Mouse (Mus musculus) midbrain, postnatal 0 days (tissue): ENCODE measurements around the gene Eif4b. TPM values are rescaled to one million over a fixed set of nuclear protein-coding genes. Genes with fewer than 3 reads are reported as not detected.

Source experiments
- ATAC-seq: fragments of 200-750 bp; cut with Nextera tagmentation; 2 replicates; pipeline ENCODE4 v1.8.0; 2017; ENCODE audit warnings: moderate number of reproducible peaks, mild to moderate bottlenecking, moderate TSS enrichment, moderate library complexity; ENCODE audit not compliant: low FRiP score
- DNase-seq: peaks from one replicate; pipeline ENCODE4 v3.0.0-alpha.2; 2015; ENCODE audit warnings: low spot score
- H3K27ac ChIP-seq: fragments of 300-500 bp; sonication (generic); 2 replicates; pipeline ENCODE4 v1.5.1; 2014; ENCODE audit warnings: low read depth, mild to moderate bottlenecking, low read length, mixed read lengths
- H3K27me3 ChIP-seq: fragments of 300-500 bp; sonication (generic); 2 replicates; pipeline ENCODE4 v1.6.1; 2014; ENCODE audit warnings: low read length, control low read depth, mixed read lengths; ENCODE audit not compliant: insufficient read depth
- H3K36me3 ChIP-seq: fragments of 300-500 bp; sonication (generic); 2 replicates; pipeline ENCODE4 v1.6.1; 2014; ENCODE audit warnings: low read length, control low read depth, mixed read lengths; ENCODE audit not compliant: insufficient read depth
- H3K4me1 ChIP-seq: fragments of 300-500 bp; sonication (generic); 2 replicates; pipeline ENCODE4 v1.6.1; 2014; ENCODE audit warnings: mild to moderate bottlenecking, control low read depth, antibody characterized with exemption, low read length, mixed read lengths; ENCODE audit not compliant: insufficient read depth
- H3K4me2 ChIP-seq: fragments of 300-500 bp; sonication (generic); 2 replicates; pipeline ENCODE4 v1.6.1; 2014; ENCODE audit warnings: low read depth, mild to moderate bottlenecking, low read length, mixed read lengths; ENCODE audit not compliant: poor library complexity, severe bottlenecking
- H3K4me3 ChIP-seq: fragments of 300-500 bp; sonication (generic); 2 replicates; pipeline ENCODE4 v1.5.1; 2014; ENCODE audit warnings: low read depth, mild to moderate bottlenecking, low read length, moderate library complexity
- H3K9ac ChIP-seq: fragments of 300-500 bp; sonication (generic); replicated peaks from 2 replicates; pipeline ENCODE4 v1.6.1; 2014; ENCODE audit warnings: mild to moderate bottlenecking, low read length, moderate library complexity, mixed read lengths; ENCODE audit not compliant: poor library complexity, severe bottlenecking
- H3K9me3 ChIP-seq: fragments of 300-500 bp; sonication (generic); 2 replicates; pipeline ENCODE4 v1.6.1; 2016; ENCODE audit warnings: low read length, control low read depth
- CTCF ChIP-seq: IDR thresholded peaks from 2 replicates; pipeline ENCODE4 v1.5.1; 2016; ENCODE audit warnings: antibody characterized with exemption, mild to moderate bottlenecking
- WGBS: fragments of 180-500 bp; shearing (Covaris S2); extraction: QIAGEN DNeasy Blood & Tissue Kit; methylation state at CpG from one replicate; pipeline ENCODE4 v1.1.7; 2014; 5-methylcytosine and 5-hydroxymethylcytosine counted together
- polyA plus RNA-seq: library from polyadenylated mRNA; unstranded; fragments of >200 nt; fragmentation: Nextera tagmentation; extraction: Ambion mirVana; gene quantifications from 2 replicates; pipeline ENCODE4 v1.2.1, GENCODE M21; 2015
- total RNA-seq: library from RNA; depleted of rRNA; stranded (reverse); fragments of >200 nt; gene quantifications from 2 replicates; pipeline ENCODE4 v1.2.3, GENCODE M21; 2014

Eif4b gene
- total and polyA plus RNA-seq, 2 experiments from 2014 or later, result 68.2 to 161 TPM

DNA sequence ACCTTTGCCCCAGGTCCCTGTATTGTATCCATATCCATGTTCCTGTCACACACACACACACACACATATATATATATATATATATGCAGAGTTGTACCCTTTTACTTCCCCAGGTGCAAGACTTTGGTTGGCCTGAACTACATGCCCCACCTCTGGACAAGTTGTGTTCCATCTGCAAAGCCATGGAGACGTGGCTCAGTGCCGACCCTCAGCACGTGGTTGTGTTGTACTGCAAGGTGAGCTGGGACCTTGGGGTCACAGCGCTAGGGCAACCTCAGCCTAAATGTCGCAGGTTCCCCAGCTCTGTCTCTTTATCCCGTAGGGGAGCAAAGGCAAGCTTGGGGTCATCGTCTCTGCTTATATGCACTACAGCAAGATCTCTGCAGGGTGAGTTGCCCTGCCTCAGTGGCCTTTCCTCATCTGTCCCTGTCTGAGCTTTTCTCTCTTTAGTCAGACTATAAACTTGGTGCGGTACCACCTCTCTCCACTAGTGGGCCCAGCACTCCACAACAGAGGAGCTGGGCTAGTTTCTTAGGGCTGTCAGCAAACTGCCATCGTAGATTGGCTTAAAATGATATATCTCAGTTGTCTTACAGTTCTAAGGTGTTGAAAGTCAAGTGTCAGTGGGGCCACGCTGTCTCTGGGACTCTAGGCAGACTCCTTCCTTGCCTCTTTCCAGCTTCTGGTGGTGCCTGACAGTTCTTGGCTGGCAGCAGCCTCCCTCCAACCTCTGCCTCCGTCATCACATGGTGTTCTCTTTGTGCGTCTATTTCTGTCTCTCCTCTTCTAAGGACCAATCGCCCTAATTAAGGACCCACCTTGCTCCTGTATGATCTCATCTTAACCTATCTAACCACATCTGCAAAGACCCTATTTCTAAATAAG is 34.4 kb downstream of the Eif4b start:
- Histone ChIP-seq H3K27ac (no peak overlapping the region), H3K9ac (no peak overlapping the region), H3K27me3 (no peaks in the 10 kb centered on the region), H3K4me3 (peak overlapping the region; percentile 37; the same call in 1 of the 2 replicates), H3K4me1 (no peaks in the 10 kb centered on the region; the same call in 1 of the 2 replicates), H3K9me3 (no peaks in the 10 kb centered on the region), H3K4me2 (peak overlapping the region; percentile 74), H3K36me3 (no peaks in the 10 kb centered on the region)
- TF ChIP-seq CTCF, result peak; percentile 88
- ATAC-seq (no peak), DNase-seq (peak; percentile 80)
- WGBS, result 36% methylated on average over 13 of the region's 13 CpGs

GRCm38 (mm10) chr15:102108651-102109525 is 35.3 kb downstream of the Eif4b start:
- 40% methylated on average over 18 of the region's 18 CpGs for WGBS
- TF ChIP-seq CTCF, result peak; percentile 81
- Histone ChIP-seq H3K4me2 (no peak overlapping the region), H3K9ac (no peak overlapping the region), H3K9me3 (no peaks in the 10 kb centered on the region), H3K4me3 (no peak overlapping the region), H3K27ac (no peak overlapping the region), H3K4me1 (no peaks in the 10 kb centered on the region; the same call in 1 of the 2 replicates), H3K27me3 (no peaks in the 10 kb centered on the region), H3K36me3 (no peaks in the 10 kb centered on the region)
- peak; percentile 25; the same call in 1 of the 2 replicates for ATAC-seq
- DNase-seq, result peak; percentile 89

DNA sequence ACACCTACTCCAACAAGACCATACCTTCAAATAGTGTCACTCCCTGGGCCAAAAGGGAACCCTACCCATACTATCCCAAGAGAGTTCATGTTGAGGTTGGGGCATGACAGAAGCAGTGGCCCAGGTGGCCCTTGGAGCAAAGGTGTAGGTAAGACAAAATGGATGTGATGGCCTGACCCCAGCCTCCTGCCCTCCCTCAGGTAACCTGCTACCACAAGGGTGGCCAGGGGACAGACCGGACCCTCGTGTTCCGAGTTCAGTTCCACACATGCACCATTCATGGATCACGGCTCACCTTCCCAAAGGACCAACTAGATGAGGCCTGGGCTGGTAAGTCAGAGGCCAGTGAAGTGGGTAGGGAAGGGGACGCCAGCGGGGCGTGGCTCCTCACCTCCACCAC is 36.7 kb downstream of the Eif4b start:
- H3K36me3 ChIP-seq, result no peaks in the 10 kb centered on the region
- ATAC-seq, result no peak
- H3K4me3 ChIP-seq, result no peak overlapping the region
- no peak overlapping the region for H3K9ac ChIP-seq
- H3K27me3 ChIP-seq, result no peaks in the 10 kb centered on the region
- 94% methylated on average over 7 of the region's 7 CpGs for WGBS
- H3K4me1 ChIP-seq, result no peaks in the 10 kb centered on the region; the same call in 1 of the 2 replicates
- DNase-seq, result no peak
- H3K27ac ChIP-seq, result no peak overlapping the region
- no peaks in the 10 kb centered on the region for H3K9me3 ChIP-seq
- H3K4me2 ChIP-seq, result no peak overlapping the region
- TF ChIP-seq CTCF, result no peak

DNA sequence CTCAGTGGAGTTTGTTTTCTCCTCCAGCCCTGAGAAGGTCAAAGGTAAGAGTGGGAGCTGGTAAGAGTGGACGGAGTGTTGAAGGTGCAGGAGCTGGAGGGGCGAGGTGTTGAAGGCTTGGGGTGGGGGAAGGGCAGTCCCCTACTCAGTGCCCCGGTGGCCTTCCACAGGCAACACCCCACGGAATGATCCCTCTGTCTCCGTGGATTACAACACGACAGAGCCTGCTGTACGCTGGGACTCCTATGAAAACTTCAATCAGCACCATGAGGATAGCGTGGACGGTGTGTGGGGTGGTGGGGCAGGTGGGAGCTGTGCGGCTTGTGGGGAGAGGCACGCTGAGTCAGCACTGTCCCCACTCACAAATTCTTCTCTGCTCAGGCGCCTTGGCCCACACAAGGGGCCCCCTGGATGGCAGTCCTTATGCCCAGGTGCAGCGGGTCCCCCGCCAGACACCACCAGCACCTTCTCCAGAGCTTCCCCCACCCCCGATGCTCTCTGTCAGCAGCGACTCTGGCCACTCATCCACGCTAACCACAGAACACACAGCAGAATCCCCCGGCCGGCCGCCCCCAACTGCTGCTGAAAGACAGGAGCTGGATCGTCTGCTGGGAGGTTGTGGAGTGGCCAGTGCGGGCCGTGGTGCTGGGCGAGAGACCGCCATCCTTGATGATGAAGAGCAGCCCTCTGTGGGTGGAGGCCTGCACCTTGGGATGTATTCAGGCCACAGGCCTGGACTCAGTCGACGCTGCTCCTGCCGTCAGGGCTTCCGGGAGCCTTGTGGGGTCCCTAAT is 37.3 kb downstream of the Eif4b start:
- Histone ChIP-seq H3K4me2 (no peak overlapping the region), H3K4me3 (no peak overlapping the region), H3K4me1 (no peaks in the 10 kb centered on the region; the same call in 1 of the 2 replicates), H3K27me3 (no peaks in the 10 kb centered on the region), H3K9ac (no peak overlapping the region), H3K9me3 (no peaks in the 10 kb centered on the region), H3K36me3 (peaks cover 2% of the 10 kb centered on the region; the same call in 1 of the 2 replicates), H3K27ac (no peak overlapping the region)
- 0 out of 2 replicates have a peak, but pooled peaks have one; percentile 11 for ATAC-seq
- TF ChIP-seq CTCF, result no peak
- 75% methylated on average over 29 of the region's 29 CpGs for whole genome bisulfite sequencing
- DNase-seq, result no peak

GRCm38 (mm10) chr15:102111495-102111829 is 37.9 kb downstream of the Eif4b start:
- peaks cover 3% of the 10 kb centered on the region; the same call in 1 of the 2 replicates for H3K36me3 ChIP-seq
- H3K4me1 ChIP-seq, result no peaks in the 10 kb centered on the region; the same call in 1 of the 2 replicates
- ATAC-seq (no peak), DNase-seq (no peak)
- H3K9ac ChIP-seq, result no peak overlapping the region
- 81% methylated on average over 11 of the region's 11 CpGs for WGBS
- H3K9me3 ChIP-seq, result no peaks in the 10 kb centered on the region
- no peak for TF ChIP-seq CTCF
- H3K27ac ChIP-seq, result no peak overlapping the region
- H3K27me3 ChIP-seq, result no peaks in the 10 kb centered on the region
- H3K4me2 ChIP-seq, result no peak overlapping the region
- H3K4me3 ChIP-seq, result no peak overlapping the region
